Mouse (Mus musculus) liver, embryonic 14.5 days (tissue): Measurements from ENCODE around the gene Eif5b.
A peak's percentile ranks its signal among the peaks of the same experiment; 100 is the strongest.

Experiments
- CTCF ChIP-seq: IDR thresholded peaks from 2 replicates; pipeline ENCODE4 v1.5.1; 2016; ENCODE audit warnings: antibody characterized with exemption, low read depth, control low read depth
- EP300 ChIP-seq: IDR thresholded peaks from 2 replicates; pipeline ENCODE4 v1.6.1; 2016; ENCODE audit warnings: antibody characterized with exemption, low read depth

DNA sequence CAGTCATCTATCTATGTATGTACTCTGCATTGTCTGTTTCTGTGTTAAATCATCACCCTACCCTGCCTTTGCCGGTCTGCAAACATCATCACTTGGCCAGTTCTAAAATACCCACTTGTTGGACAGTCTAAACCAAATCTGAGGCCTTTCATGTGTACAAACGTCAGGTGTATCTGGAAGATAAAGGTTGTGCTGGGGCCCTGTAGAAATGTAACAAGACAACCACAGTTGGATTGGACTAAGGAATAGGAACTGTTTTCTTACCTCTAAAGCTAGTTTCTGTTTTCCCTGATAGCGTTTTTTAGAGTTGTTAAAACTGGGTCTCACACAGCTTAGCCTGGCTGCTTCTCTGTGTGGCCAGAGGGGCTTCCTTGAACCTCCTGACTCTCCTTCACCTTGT lies 1.7 kb downstream of the Eif5b start:
- TF ChIP-seq EP300: peak; percentile 76
- no peak for TF ChIP-seq CTCF
